Mouse (Mus musculus) ES-E14 (cell line): ENCODE results near the gene Myom1. TPM values are rescaled to one million over a fixed set of nuclear protein-coding genes. Genes with fewer than 3 reads are reported as not detected.

Experiments
- DNase-seq: peaks from one replicate; pipeline ENCODE4 v3.0.0-alpha.2; 2013; ENCODE audit warnings: low read depth, low spot score
- H3K27ac ChIP-seq: 2 replicates; pipeline ENCODE4 v1.5.1; 2012; ENCODE audit warnings: low read depth, mild to moderate bottlenecking, low read length, moderate library complexity, mixed read lengths; ENCODE audit not compliant: poor library complexity, insufficient read depth, severe bottlenecking
- H3K36me3 ChIP-seq: 2 replicates; pipeline ENCODE4 v1.6.1; 2012; ENCODE audit warnings: mild to moderate bottlenecking, low read length, moderate library complexity, mixed read lengths; ENCODE audit not compliant: control insufficient read depth, poor library complexity, insufficient read depth, severe bottlenecking
- H3K4me1 ChIP-seq, 2 experiments: fragments of 150-350 bp in 1 of 2; sonication (generic) in 1 of 2; 2 replicates each; pipeline ENCODE4 v1.6.1; 2012; ENCODE audit warnings: low read length in 2 of 2, mild to moderate bottlenecking in 1 of 2, mixed read lengths in 1 of 2; ENCODE audit not compliant: control insufficient read depth in 2 of 2, insufficient read depth in 2 of 2, poor library complexity in 1 of 2
- H3K4me3 ChIP-seq, 2 experiments: fragments of 150-350 bp in 1 of 2; sonication (generic) in 1 of 2; 2 replicates each; pipeline ENCODE4 v1.5.1; 2012; ENCODE audit warnings: low read length in 2 of 2, low read depth in 1 of 2, mild to moderate bottlenecking in 1 of 2, mixed read lengths in 1 of 2; ENCODE audit not compliant: insufficient read depth in 1 of 2, poor library complexity in 1 of 2, severe bottlenecking in 1 of 2
- H3K9ac ChIP-seq: 2 replicates; pipeline ENCODE4 v1.6.1; 2012; ENCODE audit warnings: low read depth, mild to moderate bottlenecking, low read length, mixed read lengths; ENCODE audit not compliant: poor library complexity, insufficient read depth, severe bottlenecking
- H3K9me3 ChIP-seq: fragments of 150-350 bp; sonication (generic); 2 replicates; pipeline ENCODE4 v1.6.1; 2012; ENCODE audit warnings: low read depth, mild to moderate bottlenecking, low read length; ENCODE audit not compliant: control insufficient read depth, insufficient read depth
- MAFK ChIP-seq: IDR thresholded peaks from 2 replicates; pipeline ENCODE4 v1.6.1; 2014; ENCODE audit warnings: mild to moderate bottlenecking, low read depth, low read length, inconsistent platforms; ENCODE audit not compliant: insufficient read depth
- ZC3H11A ChIP-seq: IDR thresholded peaks from 2 replicates; pipeline ENCODE4 v1.6.1; 2012; ENCODE audit warnings: low read depth, mild to moderate bottlenecking, inconsistent platforms, low read length, borderline replicate concordance
- in situ Hi-C, 2 experiments: fragments of 600-800 bp; cut with MboI; formaldehyde crosslinking; loops; one replicate each; pipeline ENCODE4 v1.15.1; 2025; ENCODE audit warnings: low sequenced_read_pairs in 2 of 2, inconsistent platforms in 1 of 2; ENCODE audit not compliant: unreplicated experiment in 2 of 2
- total RNA-seq: library from RNA; depleted of rRNA; stranded (reverse); fragments of 300-350 nt; gene quantifications from 2 replicates; pipeline ENCODE4 v1.2.3, GENCODE M21; 2012; rRNA removed

Gene Myom1
- total RNA-seq, 1 experiment, result 3.3 TPM

- TF ChIP-seq MAFK, result no peak
- TF ChIP-seq ZC3H11A, result no peak
- Histone ChIP-seq H3K4me3 (no peak overlapping the region), H3K9me3 (no peaks in the 10 kb centered on the region), H3K4me1 (no peaks in the 10 kb centered on the region), H3K36me3 (no peaks in the 10 kb centered on the region), H3K9ac (no peak overlapping the region), H3K27ac (no peak overlapping the region)
- in situ Hi-C loops, result no loop called here
- no peak for DNase-seq
These were observed 168.7 kb downstream of the Myom1 start for GRCm38 (mm10) chr17:71171161-71171560.

Other genes with a start within 250 kb of the Myom1 start
- gene Tgif1, start 149.1 kb upstream of the Myom1 start, total RNA-seq, result 74.6 and 87.1 TPM in 2 replicates
- gene Myl12a, start 245 bp downstream of the Myom1 start, total RNA-seq, result 344 and 460 TPM in 2 replicates
- 11.3 and 12.6 TPM in 2 replicates for gene Lpin2, start 179.9 kb downstream of the Myom1 start, total RNA-seq